Mouse (Mus musculus) hindbrain, embryonic 14.5 days (tissue): ENCODE measurements around the gene Mdga1. TPM values are rescaled to one million over a fixed set of nuclear protein-coding genes. Genes with fewer than 3 reads are reported as not detected.

Source experiments
- ATAC-seq: fragments of 200-750 bp; cut with Nextera tagmentation; 2 replicates; pipeline ENCODE4 v1.8.0; 2017; ENCODE audit warnings: moderate number of reproducible peaks, mild to moderate bottlenecking, moderate TSS enrichment, moderate library complexity; ENCODE audit not compliant: low FRiP score
- DNase-seq: peaks from one replicate; pipeline ENCODE4 v3.0.0-alpha.2; 2015; ENCODE audit warnings: low spot score
- H3K27ac ChIP-seq: fragments of 300-500 bp; sonication (generic); 2 replicates; pipeline ENCODE4 v1.5.1; 2014; ENCODE audit warnings: mild to moderate bottlenecking, moderate library complexity
- H3K27me3 ChIP-seq: fragments of 300-500 bp; sonication (generic); 2 replicates; pipeline ENCODE4 v1.6.1; 2014; ENCODE audit warnings: mild to moderate bottlenecking, low read length, mixed read lengths; ENCODE audit not compliant: control insufficient read depth, insufficient read depth
- H3K36me3 ChIP-seq: fragments of 300-500 bp; sonication (generic); replicated peaks from 2 replicates; pipeline ENCODE4 v1.6.1; 2014; ENCODE audit not compliant: control insufficient read depth, insufficient read depth
- H3K4me1 ChIP-seq: fragments of 300-500 bp; sonication (generic); replicated peaks from 2 replicates; pipeline ENCODE4 v1.6.1; 2014; ENCODE audit warnings: antibody characterized with exemption, low read length, mixed read lengths; ENCODE audit not compliant: control insufficient read depth, insufficient read depth
- H3K4me2 ChIP-seq: fragments of 300-500 bp; sonication (generic); replicated peaks from 2 replicates; pipeline ENCODE4 v1.6.1; 2014; ENCODE audit warnings: mild to moderate bottlenecking, moderate library complexity
- H3K4me3 ChIP-seq: fragments of 300-500 bp; sonication (generic); replicated peaks from 2 replicates; pipeline ENCODE4 v1.5.1; 2014; ENCODE audit warnings: mild to moderate bottlenecking, low read length
- H3K9ac ChIP-seq: fragments of 300-500 bp; sonication (generic); 2 replicates; pipeline ENCODE4 v1.6.1; 2014
- H3K9me3 ChIP-seq: fragments of 300-500 bp; sonication (generic); 2 replicates; pipeline ENCODE4 v1.6.1; 2016; ENCODE audit warnings: low read length; ENCODE audit not compliant: control insufficient read depth
- WGBS: fragments of 180-500 bp; shearing (Covaris S2); extraction: QIAGEN DNeasy Blood & Tissue Kit; methylation state at CpG from one replicate; pipeline ENCODE4 v1.1.7; 2014; 5-methylcytosine and 5-hydroxymethylcytosine counted together
- polyA plus RNA-seq: library from polyadenylated mRNA; unstranded; fragments of >200 nt; fragmentation: Nextera tagmentation; extraction: Ambion mirVana; gene quantifications from 2 replicates; pipeline ENCODE4 v1.2.1, GENCODE M21; 2014

The Mdga1 gene
- polyA plus RNA-seq, 1 experiment from 2014 or later: 17.6 TPM

GRCm38 (mm10) chr17:29965506-29965905 lies 4.4 kb downstream of the Mdga1 start:
- WGBS: 4% methylated on average over 5 of the region's 5 CpGs
- peak; percentile 14; the same call in 1 of the 2 replicates for ATAC-seq
- no peak for DNase-seq

GRCm38 (mm10) chr17:29963730-29964259 lies 6.1 kb downstream of the Mdga1 start:
- Histone ChIP-seq H3K4me1 (peaks cover 29% of the 10 kb centered on the region), H3K4me3 (no peak overlapping the region), H3K27me3 (no peaks in the 10 kb centered on the region), H3K27ac (no peak overlapping the region), H3K4me2 (peak overlapping the region; percentile 19), H3K36me3 (no peaks in the 10 kb centered on the region), H3K9ac (no peak overlapping the region), H3K9me3 (no peaks in the 10 kb centered on the region)
- DNase-seq: no peak
- no peak for ATAC-seq
- 3% methylated on average over 11 of the region's 11 CpGs for WGBS

More at GRCm38 (mm10) chr17:29965506-29965905, 4.4 kb downstream of the Mdga1 start:
- Histone ChIP-seq H3K9me3 (no peaks in the 10 kb centered on the region), H3K27me3 (no peaks in the 10 kb centered on the region), H3K27ac (no peak overlapping the region), H3K4me2 (no peak overlapping the region), H3K36me3 (no peaks in the 10 kb centered on the region), H3K4me1 (peaks cover 29% of the 10 kb centered on the region), H3K9ac (no peak overlapping the region), H3K4me3 (no peak overlapping the region)

- no peak for DNase-seq
These were observed 14.0 kb downstream of the Mdga1 start for GRCm38 (mm10) chr17:29955880-29956279.

GRCm38 (mm10) chr17:29954316-29954715 lies 15.6 kb downstream of the Mdga1 start:
- ATAC-seq (no peak), DNase-seq (no peak)
- H3K9me3 ChIP-seq: no peaks in the 10 kb centered on the region
- H3K36me3 ChIP-seq: no peaks in the 10 kb centered on the region
- 78% methylated on average over 5 of the region's 5 CpGs for WGBS
- H3K4me3 ChIP-seq: no peak overlapping the region
- H3K4me2 ChIP-seq: no peak overlapping the region
- no peak overlapping the region for H3K27ac ChIP-seq
- H3K4me1 ChIP-seq: no peaks in the 10 kb centered on the region
- H3K9ac ChIP-seq: no peak overlapping the region
- H3K27me3 ChIP-seq: no peaks in the 10 kb centered on the region

More at GRCm38 (mm10) chr17:29955880-29956279, 14.0 kb downstream of the Mdga1 start:
- no peaks in the 10 kb centered on the region for H3K4me1 ChIP-seq
- no peak overlapping the region for H3K4me3 ChIP-seq
- H3K9me3 ChIP-seq: no peaks in the 10 kb centered on the region
- ATAC-seq: no peak
- no peak overlapping the region for H3K4me2 ChIP-seq
- no peaks in the 10 kb centered on the region for H3K36me3 ChIP-seq
- H3K27ac ChIP-seq: no peak overlapping the region
- no peaks in the 10 kb centered on the region for H3K27me3 ChIP-seq
- WGBS: 71% methylated on average over 8 of the region's 8 CpGs
- H3K9ac ChIP-seq: no peak overlapping the region

GRCm38 (mm10) chr17:29951100-29951499 lies 18.8 kb downstream of the Mdga1 start:
- no peak overlapping the region for H3K9ac ChIP-seq
- H3K4me1 ChIP-seq: 0 out of 2 replicates have a peak, but pooled peaks cover 11% of the 10 kb centered on the region
- no peak overlapping the region for H3K4me2 ChIP-seq
- no peaks in the 10 kb centered on the region for H3K27me3 ChIP-seq
- WGBS: 38% methylated on average over 6 of the region's 6 CpGs
- H3K9me3 ChIP-seq: no peaks in the 10 kb centered on the region
- H3K27ac ChIP-seq: no peak overlapping the region
- no peaks in the 10 kb centered on the region for H3K36me3 ChIP-seq
- DNase-seq (no peak), ATAC-seq (no peak)
- no peak overlapping the region for H3K4me3 ChIP-seq

GRCm38 (mm10) chr17:29950574-29950973 lies 19.3 kb downstream of the Mdga1 start:
- Histone ChIP-seq H3K36me3 (no peaks in the 10 kb centered on the region), H3K4me3 (no peak overlapping the region), H3K4me1 (0 out of 2 replicates have a peak, but pooled peaks cover 11% of the 10 kb centered on the region), H3K9ac (no peak overlapping the region), H3K9me3 (no peaks in the 10 kb centered on the region), H3K27me3 (no peaks in the 10 kb centered on the region), H3K27ac (no peak overlapping the region), H3K4me2 (no peak overlapping the region)
- no peak for ATAC-seq
- DNase-seq: no peak
- WGBS: 51% methylated on average over 8 of the region's 8 CpGs

GRCm38 (mm10) chr17:29947271-29947714 lies 22.6 kb downstream of the Mdga1 start:
- Histone ChIP-seq H3K27me3 (no peaks in the 10 kb centered on the region), H3K27ac (no peak overlapping the region), H3K9ac (no peak overlapping the region), H3K9me3 (no peaks in the 10 kb centered on the region), H3K4me1 (0 out of 2 replicates have a peak, but pooled peaks cover 11% of the 10 kb centered on the region), H3K4me2 (no peak overlapping the region), H3K36me3 (no peaks in the 10 kb centered on the region), H3K4me3 (no peak overlapping the region)
- 37% methylated on average over 5 of the region's 5 CpGs for whole genome bisulfite sequencing
- DNase-seq (peak; percentile 39), ATAC-seq (peak; percentile 51; the same call in 1 of the 2 replicates)

GRCm38 (mm10) chr17:29944376-29944775 lies 25.5 kb downstream of the Mdga1 start:
- ATAC-seq: no peak
- Histone ChIP-seq H3K9me3 (no peaks in the 10 kb centered on the region), H3K36me3 (no peaks in the 10 kb centered on the region), H3K4me1 (0 out of 2 replicates have a peak, but pooled peaks cover 11% of the 10 kb centered on the region), H3K27me3 (no peaks in the 10 kb centered on the region), H3K27ac (no peak overlapping the region), H3K4me2 (no peak overlapping the region), H3K9ac (no peak overlapping the region), H3K4me3 (no peak overlapping the region)
- DNase-seq: no peak
- WGBS: 77% methylated on average over 11 of the region's 11 CpGs

- Histone ChIP-seq H3K4me3 (no peak overlapping the region), H3K9me3 (no peaks in the 10 kb centered on the region)
- no peak for ATAC-seq
These were observed 30.9 kb downstream of the Mdga1 start for GRCm38 (mm10) chr17:29939011-29939410.

More at GRCm38 (mm10) chr17:29939011-29939410, 30.9 kb downstream of the Mdga1 start:
- DNase-seq: no peak
- H3K27me3 ChIP-seq: no peaks in the 10 kb centered on the region
- H3K9ac ChIP-seq: no peak overlapping the region
- 93% methylated on average over 5 of the region's 5 CpGs for WGBS
- H3K27ac ChIP-seq: no peak overlapping the region
- no peak overlapping the region for H3K4me2 ChIP-seq
- no peaks in the 10 kb centered on the region for H3K4me1 ChIP-seq
- no peaks in the 10 kb centered on the region for H3K36me3 ChIP-seq
